Mouse (Mus musculus) forebrain, embryonic 16.5 days (tissue): Measurements from ENCODE around the gene Abhd10. TPM values are rescaled to one million over a fixed set of nuclear protein-coding genes. Genes with fewer than 3 reads are reported as not detected.

Source experiments
- ATAC-seq: fragments of 200-750 bp; cut with Nextera tagmentation; 2 replicates; pipeline ENCODE4 v1.8.0; 2017; ENCODE audit warnings: mild to moderate bottlenecking, moderate library complexity
- H3K27ac ChIP-seq: fragments of 300-500 bp; sonication (generic); 2 replicates; pipeline ENCODE4 v1.5.1; 2014; ENCODE audit warnings: low read length, control low read depth
- H3K27me3 ChIP-seq: fragments of 300-500 bp; sonication (generic); replicated peaks from 2 replicates; pipeline ENCODE4 v1.6.1; 2014; ENCODE audit warnings: low read length; ENCODE audit not compliant: control insufficient read depth, insufficient read depth
- H3K36me3 ChIP-seq: fragments of 300-500 bp; sonication (generic); 2 replicates; pipeline ENCODE4 v1.6.1; 2014; ENCODE audit not compliant: control insufficient read depth, insufficient read depth
- H3K4me1 ChIP-seq: fragments of 300-500 bp; sonication (generic); replicated peaks from 2 replicates; pipeline ENCODE4 v1.6.1; 2014; ENCODE audit warnings: low read length; ENCODE audit not compliant: control insufficient read depth, insufficient read depth
- H3K4me2 ChIP-seq: fragments of 300-500 bp; sonication (generic); 2 replicates; pipeline ENCODE4 v1.6.1; 2014; ENCODE audit warnings: mild to moderate bottlenecking, low read length, control low read depth
- H3K4me3 ChIP-seq: fragments of 300-500 bp; sonication (generic); replicated peaks from 2 replicates; pipeline ENCODE4 v1.5.1; 2014; ENCODE audit warnings: mild to moderate bottlenecking, low read length, control low read depth
- H3K9ac ChIP-seq: fragments of 300-500 bp; sonication (generic); replicated peaks from 2 replicates; pipeline ENCODE4 v1.6.1; 2014; ENCODE audit warnings: low read depth, low read length, control low read depth
- H3K9me3 ChIP-seq: fragments of 300-500 bp; sonication (generic); 2 replicates; pipeline ENCODE4 v1.6.1; 2016; ENCODE audit warnings: low read length; ENCODE audit not compliant: control insufficient read depth
- whole genome bisulfite sequencing: fragments of 180-500 bp; shearing (Covaris S2); extraction: QIAGEN DNeasy Blood & Tissue Kit; methylation state at CpG from one replicate; pipeline ENCODE4 v1.1.7; 2014; 5-methylcytosine and 5-hydroxymethylcytosine counted together
- polyA plus RNA-seq: library from polyadenylated mRNA; unstranded; fragments of >200 nt; fragmentation: Nextera tagmentation; extraction: Ambion mirVana; gene quantifications from 2 replicates; pipeline ENCODE4 v1.2.1, GENCODE M21; 2015

Gene Abhd10
- polyA plus RNA-seq, 1 experiment from 2014 or later, result 42.1 TPM

GRCm38 (mm10) chr16:45714489-45715150 lies 28.1 kb downstream of the Abhd10 start:
- no peaks in the 10 kb centered on the region for H3K4me1 ChIP-seq
- no peak overlapping the region for H3K4me2 ChIP-seq
- ATAC-seq, result 0 out of 2 replicates have a peak, but pooled peaks have one; percentile 18
- H3K9ac ChIP-seq, result no peak overlapping the region
- no peaks in the 10 kb centered on the region for H3K9me3 ChIP-seq
- H3K36me3 ChIP-seq, result peaks cover 52% of the 10 kb centered on the region
- H3K4me3 ChIP-seq, result no peak overlapping the region
- H3K27ac ChIP-seq, result no peak overlapping the region
- WGBS, result 82% methylated on average over 5 of the region's 5 CpGs
- H3K27me3 ChIP-seq, result no peaks in the 10 kb centered on the region

DNA sequence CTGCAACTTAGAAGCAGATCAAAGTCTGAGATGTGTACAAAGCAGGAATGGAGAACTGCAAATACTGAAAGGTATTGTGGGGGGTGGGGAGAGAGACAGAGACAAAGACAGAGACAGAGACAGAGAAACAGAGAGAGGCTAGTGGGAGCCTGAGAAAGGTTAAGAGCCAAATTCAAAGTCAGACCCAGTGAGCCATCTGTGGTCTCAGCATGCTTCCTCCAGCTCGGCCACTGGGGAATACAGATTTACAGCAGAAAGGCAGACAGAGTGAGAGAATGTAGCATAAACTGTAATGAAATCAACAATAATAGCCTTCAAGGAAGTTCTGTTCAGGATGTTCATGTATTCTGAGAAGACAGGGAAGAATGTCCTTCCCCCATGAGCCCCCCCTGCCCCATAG lies 28.9 kb downstream of the Abhd10 start:
- H3K27me3 ChIP-seq, result no peaks in the 10 kb centered on the region
- H3K4me1 ChIP-seq, result no peaks in the 10 kb centered on the region
- 79% methylated on average over 1 of the region's 1 CpGs for WGBS
- ATAC-seq, result no peak
- H3K36me3 ChIP-seq, result peaks cover 51% of the 10 kb centered on the region
- H3K4me3 ChIP-seq, result no peak overlapping the region
- no peaks in the 10 kb centered on the region for H3K9me3 ChIP-seq
- H3K9ac ChIP-seq, result no peak overlapping the region
- H3K4me2 ChIP-seq, result no peak overlapping the region
- H3K27ac ChIP-seq, result no peak overlapping the region

- no peaks in the 10 kb centered on the region for H3K4me1 ChIP-seq
- no peaks in the 10 kb centered on the region for H3K9me3 ChIP-seq
- WGBS, result 59% methylated on average over 5 of the region's 5 CpGs
- H3K36me3 ChIP-seq, result peaks cover 47% of the 10 kb centered on the region
- no peak overlapping the region for H3K27ac ChIP-seq
- no peak overlapping the region for H3K4me2 ChIP-seq
- no peak overlapping the region for H3K4me3 ChIP-seq
- H3K9ac ChIP-seq, result no peak overlapping the region
- ATAC-seq, result no peak
- no peaks in the 10 kb centered on the region for H3K27me3 ChIP-seq
Measured at GRCm38 (mm10) chr16:45713261-45713660, 29.5 kb downstream of the Abhd10 start.

- Histone ChIP-seq H3K36me3 (peaks cover 31% of the 10 kb centered on the region), H3K27ac (no peak overlapping the region), H3K4me3 (no peak overlapping the region), H3K27me3 (no peaks in the 10 kb centered on the region), H3K4me1 (no peaks in the 10 kb centered on the region), H3K9me3 (no peaks in the 10 kb centered on the region), H3K4me2 (no peak overlapping the region), H3K9ac (no peak overlapping the region)
- peak; percentile 39; the same call in 1 of the 2 replicates for ATAC-seq
- 74% methylated on average over 7 of the region's 7 CpGs for WGBS
Measured at GRCm38 (mm10) chr16:45711263-45711662, 31.5 kb downstream of the Abhd10 start.

DNA sequence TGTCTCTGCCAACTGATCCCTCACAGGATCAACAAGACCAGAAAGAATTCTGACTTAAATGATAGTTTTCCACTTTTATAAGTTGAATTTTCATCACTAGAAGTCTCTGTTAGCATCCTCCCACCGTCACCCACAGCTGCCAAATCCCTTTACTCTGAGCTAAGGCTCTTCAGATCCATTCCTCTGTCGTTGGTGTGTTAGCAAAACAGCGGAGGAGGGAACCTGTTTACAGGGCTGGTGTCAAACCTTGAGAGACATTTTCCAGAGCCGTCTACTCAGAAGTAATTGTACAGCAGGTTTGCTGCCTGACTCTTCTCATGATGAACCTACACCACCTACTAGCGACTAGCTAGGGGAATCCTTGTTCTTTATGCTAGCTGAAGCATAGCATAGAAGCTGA lies 43.5 kb downstream of the Abhd10 start:
- H3K27ac ChIP-seq, result no peak overlapping the region
- no peak overlapping the region for H3K4me2 ChIP-seq
- H3K4me1 ChIP-seq, result no peaks in the 10 kb centered on the region; the same call in 1 of the 2 replicates
- H3K9ac ChIP-seq, result no peak overlapping the region
- no peaks in the 10 kb centered on the region for H3K9me3 ChIP-seq
- H3K27me3 ChIP-seq, result no peaks in the 10 kb centered on the region
- H3K4me3 ChIP-seq, result no peak overlapping the region
- no peak for ATAC-seq
- 83% methylated on average over 5 of the region's 5 CpGs for WGBS
- H3K36me3 ChIP-seq, result no peaks in the 10 kb centered on the region

DNA sequence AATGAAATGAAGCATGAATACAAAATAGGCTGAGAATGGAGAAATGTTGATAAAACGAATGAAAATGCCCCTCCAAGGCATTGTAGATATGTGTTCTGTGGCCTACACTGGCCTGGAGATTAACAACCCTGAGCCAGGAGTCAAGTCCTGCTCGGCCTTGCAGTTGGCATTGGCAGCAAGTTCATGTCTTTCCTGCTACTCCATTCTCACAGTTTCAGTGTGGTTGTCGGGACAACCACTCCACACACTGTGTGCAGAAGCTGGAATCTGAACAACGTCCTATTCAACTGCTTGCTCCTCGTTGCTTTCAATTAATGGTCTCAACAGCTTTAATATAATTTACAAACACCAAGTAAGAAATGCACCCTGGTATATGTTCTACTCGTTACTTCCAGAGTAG lies 44.8 kb downstream of the Abhd10 start:
- Histone ChIP-seq H3K27me3 (no peaks in the 10 kb centered on the region), H3K4me2 (no peak overlapping the region), H3K36me3 (no peaks in the 10 kb centered on the region), H3K9me3 (no peaks in the 10 kb centered on the region), H3K4me3 (no peak overlapping the region), H3K4me1 (peaks cover under 1% of the 10 kb centered on the region; the same call in 1 of the 2 replicates), H3K9ac (no peak overlapping the region), H3K27ac (no peak overlapping the region)
- ATAC-seq, result peak; percentile 51; the same call in 1 of the 2 replicates
- WGBS, result 46% methylated on average over 6 of the region's 6 CpGs

GRCm38 (mm10) chr16:45695445-45696160 lies 47.2 kb downstream of the Abhd10 start:
- WGBS, result 62% methylated on average over 9 of the region's 9 CpGs
- no peaks in the 10 kb centered on the region for H3K27me3 ChIP-seq
- no peak overlapping the region for H3K9ac ChIP-seq
- no peak overlapping the region for H3K27ac ChIP-seq
- 0 out of 2 replicates have a peak, but pooled peaks have one; percentile 19 for ATAC-seq
- H3K4me2 ChIP-seq, result no peak overlapping the region
- H3K4me1 ChIP-seq, result peaks cover 4% of the 10 kb centered on the region
- H3K4me3 ChIP-seq, result no peak overlapping the region
- no peaks in the 10 kb centered on the region for H3K36me3 ChIP-seq
- no peaks in the 10 kb centered on the region for H3K9me3 ChIP-seq

DNA sequence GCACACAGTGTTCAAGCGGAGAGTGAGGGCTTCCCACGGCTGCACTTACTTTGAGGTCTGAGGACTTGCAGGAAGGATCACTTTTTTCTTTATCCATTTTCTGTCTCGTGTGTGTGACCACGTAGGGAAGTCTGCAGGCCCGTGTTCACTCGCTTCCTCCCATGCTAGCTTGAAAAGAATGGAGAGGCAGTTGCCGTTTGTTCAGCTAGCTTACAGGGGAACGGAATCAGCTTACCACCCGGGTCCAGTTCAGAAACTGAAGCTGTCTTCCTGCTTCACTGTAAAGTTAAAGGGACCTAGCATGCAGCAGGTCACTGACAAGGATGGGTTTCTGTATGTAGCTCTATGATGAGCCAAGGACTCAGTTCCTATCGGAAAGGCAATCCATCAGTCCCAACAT lies 49.2 kb downstream of the Abhd10 start, which contains the start of gene Tmprss7:
Tmprss7 (minus strand) TSS at position 101 of the 400 bp plus-strand sequence.
- Histone ChIP-seq H3K9ac (no peak within 1 kb of the TSS), H3K4me2 (no peak within 1 kb of the TSS), H3K27ac (no peak within 1 kb of the TSS), H3K9me3 (no peaks in the 10 kb centered on the region), H3K4me3 (no peak within 1 kb of the TSS), H3K4me1 (peaks cover 10% of the 10 kb centered on the region), H3K36me3 (no peaks in the 10 kb centered on the region), H3K27me3 (no peaks in the 10 kb centered on the region)
- no peak for ATAC-seq
- 76% methylated on average over 10 of the region's 10 CpGs for WGBS

DNA sequence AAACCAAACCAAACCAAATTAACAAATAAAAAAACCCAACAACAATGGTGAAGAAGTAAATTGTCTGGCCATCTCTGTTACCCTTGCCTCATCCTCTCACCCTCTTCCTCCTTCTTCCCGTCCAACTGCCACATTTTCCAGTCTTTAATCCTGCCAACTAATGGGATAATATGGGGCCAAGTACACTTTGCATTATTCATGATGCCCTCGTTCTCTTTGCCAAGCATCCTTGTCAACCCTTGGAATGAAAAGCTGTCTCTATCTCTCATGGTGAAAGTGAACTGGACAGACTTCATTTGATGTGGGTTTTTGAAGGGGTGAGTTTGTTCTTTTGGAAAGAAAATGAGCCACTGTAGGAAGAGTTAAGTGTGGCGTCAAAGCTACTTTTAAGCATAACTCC lies 49.9 kb downstream of the Abhd10 start:
- H3K9ac ChIP-seq, result no peak overlapping the region
- H3K36me3 ChIP-seq, result no peaks in the 10 kb centered on the region
- H3K4me2 ChIP-seq, result no peak overlapping the region
- H3K27ac ChIP-seq, result no peak overlapping the region
- H3K4me3 ChIP-seq, result no peak overlapping the region
- H3K27me3 ChIP-seq, result no peaks in the 10 kb centered on the region
- peaks cover 10% of the 10 kb centered on the region for H3K4me1 ChIP-seq
- 0 out of 2 replicates have a peak, but pooled peaks have one; percentile 13 for ATAC-seq
- WGBS, result 14% methylated on average over 3 of the region's 3 CpGs
- H3K9me3 ChIP-seq, result no peaks in the 10 kb centered on the region
